Mouse (Mus musculus): ENCODE measurements around the gene Vezt. TPM values are rescaled to one million over a fixed set of nuclear protein-coding genes. Genes with fewer than 3 reads are reported as not detected.

Vezt gene
- total and polyA plus RNA-seq, 2 experiments from 2014 or later, result 34.4 to 51.6 TPM

DNA sequence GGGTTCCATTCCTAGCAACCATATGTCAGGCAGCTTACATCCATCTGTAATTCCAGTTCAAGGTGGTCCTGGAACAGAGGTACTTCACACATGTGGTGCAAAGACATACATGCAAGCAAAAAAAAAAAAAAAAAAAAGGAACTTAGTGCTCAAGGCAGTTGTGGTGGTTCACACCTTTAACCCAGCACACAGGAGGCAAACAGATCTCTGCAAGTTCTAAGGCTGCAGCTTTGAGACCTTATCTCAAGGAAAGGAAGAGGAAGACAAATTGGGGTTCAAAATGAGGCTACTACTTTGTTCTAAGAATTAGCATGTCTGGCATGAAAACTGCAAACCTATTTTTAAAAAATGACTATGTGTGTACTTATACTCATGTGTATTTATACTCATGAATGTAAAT lies 50.3 kb downstream of the Vezt start:
- no peak overlapping the region for H3K9ac ChIP-seq (replicated peaks; ENCODE audit: low read length)
- H3K4me1 ChIP-seq (ENCODE audit: insufficient read depth, low read length), result no peaks in the 10 kb centered on the region
- no peak for TF ChIP-seq CTCF (IDR thresholded peaks at IDR 0.05; ENCODE audit: low read depth)
- peaks cover 51% of the 10 kb centered on the region for H3K36me3 ChIP-seq (ENCODE audit: insufficient read depth, low read length)
- no peak overlapping the region for H3K4me3 ChIP-seq (ENCODE audit: low read length)
- DNase-seq (ENCODE audit: low spot score), result no peak
- ATAC-seq, result no peak
- H3K27ac ChIP-seq, result no peak overlapping the region
- H3K4me2 ChIP-seq (ENCODE audit: low read depth, low read length), result no peak overlapping the region
- H3K9me3 ChIP-seq (ENCODE audit: low read length), result no peaks in the 10 kb centered on the region
- no peaks in the 10 kb centered on the region for H3K27me3 ChIP-seq (ENCODE audit: insufficient read depth, low read length)

DNA sequence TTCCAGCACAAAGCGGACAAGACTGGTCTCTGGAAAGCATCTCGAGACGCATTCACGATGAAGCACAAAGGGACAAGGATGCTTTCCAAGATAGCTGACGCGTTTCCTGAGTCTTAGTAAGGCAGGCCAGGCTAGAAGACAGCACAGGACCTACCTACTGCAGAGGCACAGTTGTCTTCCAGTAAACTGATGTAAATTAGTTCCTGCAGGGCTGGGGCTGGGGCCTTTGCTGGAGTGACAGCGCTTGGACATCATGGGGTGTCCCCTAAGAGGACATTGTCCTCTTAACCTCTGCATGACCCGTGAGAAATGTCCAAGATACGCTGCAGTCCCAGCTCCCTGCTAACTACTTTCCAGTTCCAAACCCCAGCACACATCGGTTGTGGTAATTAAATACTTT lies 66.3 kb downstream of the Vezt start:
- TF ChIP-seq CTCF (IDR thresholded peaks at IDR 0.05; ENCODE audit: low read depth), result no peak
- Histone ChIP-seq H3K4me1 (ENCODE audit: insufficient read depth, low read length) (no peaks in the 10 kb centered on the region), H3K4me3 (ENCODE audit: low read length) (no peak overlapping the region), H3K36me3 (ENCODE audit: insufficient read depth, low read length) (peaks cover 31% of the 10 kb centered on the region), H3K4me2 (ENCODE audit: low read depth, low read length) (no peak overlapping the region), H3K27me3 (ENCODE audit: insufficient read depth, low read length) (no peaks in the 10 kb centered on the region), H3K9ac (replicated peaks; ENCODE audit: low read length) (no peak overlapping the region), H3K9me3 (ENCODE audit: low read length) (no peaks in the 10 kb centered on the region), H3K27ac (no peak overlapping the region)
- WGBS, result 19% methylated on average over 10 of the region's 10 CpGs
- DNase-seq (ENCODE audit: low spot score), result no peak
- ATAC-seq, result no peak

DNA sequence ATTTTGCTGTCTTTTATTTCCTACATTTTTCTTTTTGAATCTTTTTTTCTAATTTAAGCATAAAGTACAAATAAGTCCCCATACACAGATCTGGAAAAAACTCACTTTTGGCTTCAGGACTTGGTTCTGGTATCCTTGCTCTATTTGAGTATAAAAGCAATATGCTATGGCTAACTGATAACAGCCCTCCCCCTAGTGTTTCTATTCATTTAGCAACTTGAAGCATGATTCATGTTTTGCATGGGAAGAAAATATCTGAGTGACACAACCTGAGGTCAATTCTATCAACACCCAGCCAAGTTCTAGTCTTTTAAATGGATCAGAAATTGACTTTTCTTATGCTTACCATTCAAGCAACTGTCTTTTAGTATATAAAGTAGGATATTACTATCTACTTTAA lies 68.1 kb downstream of the Vezt start:
- peak; percentile 25; the same call in 1 of the 2 replicates for TF ChIP-seq CTCF (IDR thresholded peaks at IDR 0.05; ENCODE audit: low read depth)
- H3K27ac ChIP-seq, result no peak overlapping the region
- no peaks in the 10 kb centered on the region for H3K27me3 ChIP-seq (ENCODE audit: insufficient read depth, low read length)
- no peak overlapping the region for H3K4me2 ChIP-seq (ENCODE audit: low read depth, low read length)
- no peaks in the 10 kb centered on the region for H3K9me3 ChIP-seq (ENCODE audit: low read length)
- ATAC-seq, result no peak
- H3K4me1 ChIP-seq (ENCODE audit: insufficient read depth, low read length), result no peaks in the 10 kb centered on the region
- H3K9ac ChIP-seq (replicated peaks; ENCODE audit: low read length), result no peak overlapping the region
- peaks cover 20% of the 10 kb centered on the region for H3K36me3 ChIP-seq (ENCODE audit: insufficient read depth, low read length)
- no peak overlapping the region for H3K4me3 ChIP-seq (ENCODE audit: low read length)
- peak; percentile 27 for DNase-seq (ENCODE audit: low spot score)

DNA sequence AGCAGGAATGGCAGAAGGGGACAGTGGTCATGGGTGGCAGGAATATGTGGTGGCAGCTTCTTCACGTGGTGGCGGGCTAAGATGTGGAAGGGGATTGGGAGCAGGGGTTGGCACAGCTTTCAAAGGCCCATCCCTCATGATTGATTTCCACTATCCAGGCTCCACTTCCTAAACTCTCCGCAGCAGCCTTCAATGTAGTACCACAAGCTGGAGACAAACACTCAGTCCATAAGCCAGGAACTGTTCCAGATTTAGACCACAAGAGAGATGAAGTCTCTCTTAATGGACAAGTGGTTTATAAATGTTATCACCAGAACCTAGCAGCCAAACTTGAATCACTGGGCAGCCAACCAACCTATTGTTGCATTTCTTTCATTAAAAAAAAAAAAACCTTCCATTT lies 81.6 kb downstream of the Vezt start:
- Histone ChIP-seq H3K4me2 (ENCODE audit: low read depth, low read length) (no peak overlapping the region), H3K27me3 (ENCODE audit: insufficient read depth, low read length) (no peaks in the 10 kb centered on the region), H3K9me3 (ENCODE audit: low read length) (no peaks in the 10 kb centered on the region), H3K36me3 (ENCODE audit: insufficient read depth, low read length) (no peaks in the 10 kb centered on the region), H3K27ac (no peak overlapping the region), H3K4me1 (ENCODE audit: insufficient read depth, low read length) (no peaks in the 10 kb centered on the region), H3K4me3 (ENCODE audit: low read length) (no peak overlapping the region), H3K9ac (replicated peaks; ENCODE audit: low read length) (no peak overlapping the region)
- DNase-seq (ENCODE audit: low spot score), result no peak
- TF ChIP-seq CTCF (IDR thresholded peaks at IDR 0.05; ENCODE audit: low read depth), result no peak
- no peak for ATAC-seq
- 87% methylated on average over 3 of the region's 3 CpGs for WGBS

DNA sequence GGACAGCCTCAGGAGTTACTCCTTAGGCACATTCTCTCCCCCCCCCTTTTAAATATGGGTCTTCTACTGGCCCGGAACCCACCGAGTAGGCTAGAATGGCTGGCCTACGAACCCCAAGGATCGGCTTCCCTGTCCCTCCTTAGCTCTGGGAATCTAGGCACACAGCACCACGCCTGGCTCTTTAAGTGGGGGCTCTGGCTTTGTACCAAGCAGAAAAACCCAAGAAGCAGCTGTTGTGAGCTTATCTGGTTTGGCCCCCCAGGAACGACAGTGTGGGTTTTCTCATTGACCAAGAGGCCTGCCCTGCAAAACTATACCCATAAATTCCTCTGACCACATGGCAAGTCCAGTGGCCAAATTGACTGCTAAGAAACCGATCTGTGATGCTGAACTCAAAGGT lies 82.1 kb downstream of the Vezt start:
- Histone ChIP-seq H3K27me3 (ENCODE audit: insufficient read depth, low read length) (no peaks in the 10 kb centered on the region), H3K4me3 (ENCODE audit: low read length) (no peak overlapping the region), H3K4me1 (ENCODE audit: insufficient read depth, low read length) (no peaks in the 10 kb centered on the region), H3K9me3 (ENCODE audit: low read length) (no peaks in the 10 kb centered on the region), H3K4me2 (ENCODE audit: low read depth, low read length) (no peak overlapping the region), H3K27ac (no peak overlapping the region), H3K9ac (replicated peaks; ENCODE audit: low read length) (no peak overlapping the region), H3K36me3 (ENCODE audit: insufficient read depth, low read length) (no peaks in the 10 kb centered on the region)
- DNase-seq (ENCODE audit: low spot score), result no peak
- TF ChIP-seq CTCF (IDR thresholded peaks at IDR 0.05; ENCODE audit: low read depth), result no peak
- no peak for ATAC-seq
- 91% methylated on average over 7 of the region's 7 CpGs for WGBS

DNA sequence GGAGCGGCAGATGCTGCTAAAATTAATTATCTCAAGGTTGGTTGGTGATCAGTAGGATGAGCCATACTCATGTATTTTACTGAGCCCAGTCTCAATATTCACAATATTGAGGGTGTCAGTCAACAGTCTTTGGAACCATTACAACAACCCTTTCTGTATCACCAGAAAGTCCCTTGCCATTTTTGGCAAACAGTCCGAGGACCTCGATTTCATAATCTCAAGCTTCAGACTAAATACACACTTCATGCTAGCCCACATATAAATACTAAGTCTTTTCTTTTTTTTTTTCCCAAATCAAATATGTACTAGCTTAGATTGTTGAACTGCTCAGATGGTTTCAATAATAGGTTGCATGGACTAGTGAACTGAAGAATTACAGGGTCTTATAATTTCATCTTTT lies 84.6 kb downstream of the Vezt start:
- Histone ChIP-seq H3K36me3 (ENCODE audit: insufficient read depth, low read length) (no peaks in the 10 kb centered on the region), H3K27me3 (ENCODE audit: insufficient read depth, low read length) (no peaks in the 10 kb centered on the region), H3K9me3 (ENCODE audit: low read length) (no peaks in the 10 kb centered on the region), H3K9ac (replicated peaks; ENCODE audit: low read length) (no peak overlapping the region), H3K4me3 (ENCODE audit: low read length) (no peak overlapping the region), H3K4me2 (ENCODE audit: low read depth, low read length) (no peak overlapping the region), H3K4me1 (ENCODE audit: insufficient read depth, low read length) (peaks cover under 1% of the 10 kb centered on the region; the same call in 1 of the 2 replicates), H3K27ac (no peak overlapping the region)
- WGBS, result 91% methylated on average over 3 of the region's 3 CpGs
- no peak for ATAC-seq
- no peak for TF ChIP-seq CTCF (IDR thresholded peaks at IDR 0.05; ENCODE audit: low read depth)
- no peak for DNase-seq (ENCODE audit: low spot score)

DNA sequence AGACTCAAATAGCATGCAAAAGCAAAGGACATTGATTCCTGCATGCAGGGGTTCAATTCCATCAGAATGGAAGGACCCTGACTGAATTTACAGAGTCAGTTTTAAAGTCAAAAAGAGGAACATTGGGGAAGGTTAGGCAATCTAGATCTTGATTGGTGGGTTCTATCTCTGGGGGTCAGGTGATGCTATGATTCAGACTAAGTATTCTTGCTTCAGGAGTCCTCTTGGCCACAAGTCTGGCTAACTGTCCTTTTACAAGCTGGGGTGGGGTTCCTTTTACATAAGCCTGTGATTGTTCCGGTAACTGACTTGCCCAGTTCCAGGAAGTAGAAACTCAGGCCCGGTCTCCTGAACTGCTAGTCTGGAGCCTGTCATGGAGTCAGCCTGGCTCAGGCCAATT lies 85.7 kb downstream of the Vezt start:
- Histone ChIP-seq H3K4me3 (ENCODE audit: low read length) (no peak overlapping the region), H3K4me1 (ENCODE audit: insufficient read depth, low read length) (peaks cover 4% of the 10 kb centered on the region; the same call in 1 of the 2 replicates), H3K27ac (no peak overlapping the region), H3K36me3 (ENCODE audit: insufficient read depth, low read length) (no peaks in the 10 kb centered on the region), H3K9me3 (ENCODE audit: low read length) (no peaks in the 10 kb centered on the region), H3K4me2 (ENCODE audit: low read depth, low read length) (no peak overlapping the region), H3K9ac (replicated peaks; ENCODE audit: low read length) (no peak overlapping the region), H3K27me3 (ENCODE audit: insufficient read depth, low read length) (no peaks in the 10 kb centered on the region)
- ATAC-seq (no peak), DNase-seq (ENCODE audit: low spot score) (no peak)
- no peak for TF ChIP-seq CTCF (IDR thresholded peaks at IDR 0.05; ENCODE audit: low read depth)
- 97% methylated on average over 2 of the region's 2 CpGs for WGBS
